Mouse (Mus musculus): ENCODE results near the gene Fem1a. TPM values are rescaled to one million over a fixed set of nuclear protein-coding genes. Genes with fewer than 3 reads are reported as not detected.

Fem1a gene
- total RNA-seq, 1 experiment from 2014 or later, result 22.2 TPM

- ATAC-seq (ENCODE audit: extremely low read depth, insufficient number of reproducible peaks, low FRiP score, poor library complexity, severe bottlenecking), result no peak
These were observed 17.4 kb downstream of the Fem1a start for GRCm38 (mm10) chr17:56273986-56274385.

GRCm38 (mm10) chr17:56275842-56276480 is 19.4 kb downstream of the Fem1a start:
- ATAC-seq (ENCODE audit: extremely low read depth, insufficient number of reproducible peaks, low FRiP score, poor library complexity, severe bottlenecking), result no peak

- ATAC-seq (ENCODE audit: extremely low read depth, insufficient number of reproducible peaks, low FRiP score, poor library complexity, severe bottlenecking), result peak; percentile 73
These were observed 20.3 kb downstream of the Fem1a start, which contains the start of gene Ticam1 for GRCm38 (mm10) chr17:56276643-56277566. Gene Ticam1 (minus strand): TSS chr17:56276786.

GRCm38 (mm10) chr17:56277567-56277893 is 20.9 kb downstream of the Fem1a start:
- ATAC-seq (ENCODE audit: extremely low read depth, insufficient number of reproducible peaks, low FRiP score, poor library complexity, severe bottlenecking), result no peak

GRCm38 (mm10) chr17:56278340-56278739 is 21.7 kb downstream of the Fem1a start:
- no peak for ATAC-seq (ENCODE audit: extremely low read depth, insufficient number of reproducible peaks, low FRiP score, poor library complexity, severe bottlenecking)

GRCm38 (mm10) chr17:56279481-56280155 is 23.0 kb downstream of the Fem1a start:
- no peak for ATAC-seq (ENCODE audit: extremely low read depth, insufficient number of reproducible peaks, low FRiP score, poor library complexity, severe bottlenecking)

- no peak for ATAC-seq (ENCODE audit: extremely low read depth, insufficient number of reproducible peaks, low FRiP score, poor library complexity, severe bottlenecking)
These were observed 24.6 kb downstream of the Fem1a start for GRCm38 (mm10) chr17:56281193-56281592.

- no peak for ATAC-seq (ENCODE audit: extremely low read depth, insufficient number of reproducible peaks, low FRiP score, poor library complexity, severe bottlenecking)
These were observed 26.2 kb downstream of the Fem1a start for GRCm38 (mm10) chr17:56282802-56283201.

GRCm38 (mm10) chr17:56283316-56283715 is 26.7 kb downstream of the Fem1a start:
- no peak for ATAC-seq (ENCODE audit: extremely low read depth, insufficient number of reproducible peaks, low FRiP score, poor library complexity, severe bottlenecking)

- ATAC-seq (ENCODE audit: extremely low read depth, insufficient number of reproducible peaks, low FRiP score, poor library complexity, severe bottlenecking), result no peak
These were observed 29.4 kb downstream of the Fem1a start for GRCm38 (mm10) chr17:56285995-56286394.

- ATAC-seq (ENCODE audit: extremely low read depth, insufficient number of reproducible peaks, low FRiP score, poor library complexity, severe bottlenecking), result no peak
These were observed 31.2 kb downstream of the Fem1a start for GRCm38 (mm10) chr17:56287830-56288229.

- ATAC-seq (ENCODE audit: extremely low read depth, insufficient number of reproducible peaks, low FRiP score, poor library complexity, severe bottlenecking), result no peak
These were observed 32.3 kb downstream of the Fem1a start for GRCm38 (mm10) chr17:56288866-56289265.

- ATAC-seq (ENCODE audit: extremely low read depth, insufficient number of reproducible peaks, low FRiP score, poor library complexity, severe bottlenecking), result no peak
These were observed 33.0 kb downstream of the Fem1a start for GRCm38 (mm10) chr17:56289371-56290331.

- ATAC-seq (ENCODE audit: extremely low read depth, insufficient number of reproducible peaks, low FRiP score, poor library complexity, severe bottlenecking), result peak; percentile 72
These were observed 34.0 kb downstream of the Fem1a start for GRCm38 (mm10) chr17:56290388-56291170.

GRCm38 (mm10) chr17:56291171-56291511 is 34.5 kb downstream of the Fem1a start:
- peak; percentile 69 for ATAC-seq (ENCODE audit: extremely low read depth, insufficient number of reproducible peaks, low FRiP score, poor library complexity, severe bottlenecking)

- no peak for ATAC-seq (ENCODE audit: extremely low read depth, insufficient number of reproducible peaks, low FRiP score, poor library complexity, severe bottlenecking)
These were observed 35.3 kb downstream of the Fem1a start for GRCm38 (mm10) chr17:56291826-56292475.

- ATAC-seq (ENCODE audit: extremely low read depth, insufficient number of reproducible peaks, low FRiP score, poor library complexity, severe bottlenecking), result no peak
These were observed 36.1 kb downstream of the Fem1a start, which contains the start of gene Plin3 for GRCm38 (mm10) chr17:56292531-56293222. Gene Plin3 (minus strand): TSS chr17:56292873.
